Mouse (Mus musculus): ENCODE results near the gene Npepps. TPM values are rescaled to one million over a fixed set of nuclear protein-coding genes. Genes with fewer than 3 reads are reported as not detected.
"Not testable (repeated sequence)": the region's sequence is repeated elsewhere in the genome, so short reads cannot be mapped to it uniquely, and the experiment has no call there.

Npepps gene
- polyA plus RNA-seq, 1 experiment, result 97.4 TPM

DNA sequence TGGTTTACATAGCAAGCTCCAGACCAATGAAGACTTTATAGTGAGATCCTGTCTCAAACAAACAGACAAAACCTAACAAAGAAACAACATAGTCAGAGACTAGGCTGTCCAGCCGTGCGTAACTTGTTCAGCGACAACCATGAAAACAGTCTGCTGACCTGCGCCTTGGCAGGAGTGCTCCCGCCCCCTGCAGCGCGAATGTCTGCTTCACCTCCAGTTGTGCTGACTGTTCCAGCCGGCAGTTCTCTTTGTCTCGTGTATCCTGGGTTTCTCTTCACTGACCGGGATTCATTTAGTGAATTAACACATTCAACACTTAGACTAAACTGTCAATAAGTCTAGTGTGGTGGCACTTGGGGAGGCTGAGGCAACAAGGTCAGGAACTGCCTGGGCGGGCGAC lies 83.9 kb downstream of the Npepps start:
- no peak for DNase-seq
- Histone ChIP-seq H3K27me3 (ENCODE audit: control insufficient read depth, insufficient read depth, low read length) (no peaks in the 10 kb centered on the region), H3K27ac (ENCODE audit: insufficient read depth, low read length) (no peak overlapping the region), H3K4me1 (ENCODE audit: control insufficient read depth, insufficient read depth, low read length) (no peaks in the 10 kb centered on the region), H3K4me3 (replicated peaks; ENCODE audit: insufficient read depth, low read depth, low read length) (no peak overlapping the region)
- TF ChIP-seq POLR2A (IDR thresholded peaks at IDR 0.05; ENCODE audit: borderline replicate concordance, insufficient read depth, low read length), result no peak
- TF ChIP-seq CTCF (IDR thresholded peaks at IDR 0.05; ENCODE audit: borderline replicate concordance, insufficient read depth, low read depth, low read length), result no peak
- 36% methylated on average over 12 of the region's 12 CpGs for WGBS

DNA sequence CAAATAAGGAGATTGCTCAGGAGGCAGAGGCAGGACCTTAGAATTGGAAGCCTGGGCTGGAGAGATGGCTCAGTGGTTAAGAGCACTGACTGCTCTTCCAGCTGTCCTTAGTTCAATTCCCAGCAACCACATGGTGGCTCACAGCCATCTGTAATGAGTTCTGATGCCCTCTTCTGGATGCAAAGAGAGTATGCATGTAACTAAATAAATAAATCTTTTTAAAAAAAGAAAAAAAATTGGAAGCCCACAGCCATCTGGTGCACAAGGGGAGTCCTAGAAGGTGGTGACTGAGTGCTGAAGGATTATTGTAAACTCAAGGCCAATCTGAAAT lies 87.9 kb downstream of the Npepps start:
- TF ChIP-seq POLR2A (IDR thresholded peaks at IDR 0.05; ENCODE audit: borderline replicate concordance, insufficient read depth, low read length), result no peak
- H3K4me1 ChIP-seq (ENCODE audit: control insufficient read depth, insufficient read depth, low read length), result no peaks in the 10 kb centered on the region
- H3K27ac ChIP-seq (ENCODE audit: insufficient read depth, low read length), result no peak overlapping the region
- H3K27me3 ChIP-seq (ENCODE audit: control insufficient read depth, insufficient read depth, low read length), result no peaks in the 10 kb centered on the region
- no peak overlapping the region for H3K4me3 ChIP-seq (replicated peaks; ENCODE audit: insufficient read depth, low read depth, low read length)
- DNase-seq, result no peak

DNA sequence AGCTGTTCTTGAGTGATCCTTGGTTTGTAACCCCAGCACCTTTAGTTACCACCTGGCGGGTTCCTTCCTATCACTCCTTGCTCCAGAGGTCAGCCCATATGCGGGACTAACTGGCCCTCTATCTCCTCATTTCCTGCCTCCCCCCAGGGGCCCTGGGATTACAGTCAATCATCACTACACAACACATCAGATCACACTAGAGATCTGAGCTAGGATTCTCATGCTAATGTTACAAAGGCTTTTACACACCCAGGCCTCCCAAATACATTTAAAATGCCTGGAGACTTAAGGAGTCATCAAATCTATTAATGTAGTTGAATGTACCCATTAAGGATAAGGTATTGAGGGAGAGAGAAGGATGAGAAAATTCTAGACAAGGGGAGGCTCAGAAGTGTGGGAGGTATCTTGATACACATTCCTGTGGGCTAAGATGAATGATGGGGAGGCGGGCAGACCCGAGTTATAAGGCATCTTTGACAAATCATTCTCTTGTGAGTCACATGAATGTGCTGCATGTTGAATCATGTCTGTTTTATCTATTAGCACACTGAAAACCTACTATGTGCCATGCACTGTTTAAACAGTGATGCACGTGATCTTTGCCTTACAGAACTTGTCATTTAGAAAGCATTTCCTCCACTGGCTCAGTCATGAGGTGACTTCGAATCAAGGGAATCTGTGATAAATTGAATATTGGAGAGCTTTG lies 88.4 kb downstream of the Npepps start:
- DNase-seq, result no peak
- no peak overlapping the region for H3K27ac ChIP-seq (ENCODE audit: insufficient read depth, low read length)
- no peaks in the 10 kb centered on the region for H3K4me1 ChIP-seq (ENCODE audit: control insufficient read depth, insufficient read depth, low read length)
- H3K4me3 ChIP-seq (replicated peaks; ENCODE audit: insufficient read depth, low read depth, low read length), result no peak overlapping the region
- 81% methylated on average over 6 of the region's 6 CpGs for WGBS
- no peak for TF ChIP-seq CTCF (IDR thresholded peaks at IDR 0.05; ENCODE audit: borderline replicate concordance, insufficient read depth, low read depth, low read length)
- TF ChIP-seq POLR2A (IDR thresholded peaks at IDR 0.05; ENCODE audit: borderline replicate concordance, insufficient read depth, low read length), result no peak
- H3K27me3 ChIP-seq (ENCODE audit: control insufficient read depth, insufficient read depth, low read length), result no peaks in the 10 kb centered on the region

DNA sequence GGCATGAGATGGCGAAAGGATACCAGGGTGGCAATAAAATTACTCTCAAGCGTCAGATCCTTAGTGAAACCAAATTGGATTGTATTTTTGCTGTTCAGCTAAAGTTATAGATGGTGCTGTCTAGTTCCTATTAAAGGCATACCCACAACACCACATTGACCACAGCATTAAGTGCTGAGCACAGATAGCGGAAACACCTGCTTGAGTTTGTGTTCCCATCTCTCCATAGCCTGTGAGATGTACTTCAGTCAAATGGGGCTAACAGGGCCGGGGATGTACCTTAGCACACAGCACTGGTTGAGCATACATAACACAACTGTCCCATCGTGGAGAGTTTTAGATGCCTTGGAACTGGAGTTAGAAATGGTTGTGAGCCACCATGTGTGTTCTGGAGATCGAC lies 89.4 kb downstream of the Npepps start:
- no peaks in the 10 kb centered on the region for H3K4me1 ChIP-seq (ENCODE audit: control insufficient read depth, insufficient read depth, low read length)
- TF ChIP-seq POLR2A (IDR thresholded peaks at IDR 0.05; ENCODE audit: borderline replicate concordance, insufficient read depth, low read length) (no peak), CTCF (IDR thresholded peaks at IDR 0.05; ENCODE audit: borderline replicate concordance, insufficient read depth, low read depth, low read length) (no peak)
- 88% methylated on average over 6 of the region's 6 CpGs for WGBS
- no peak for DNase-seq
- H3K27me3 ChIP-seq (ENCODE audit: control insufficient read depth, insufficient read depth, low read length), result no peaks in the 10 kb centered on the region
- no peak overlapping the region for H3K27ac ChIP-seq (ENCODE audit: insufficient read depth, low read length)
- H3K4me3 ChIP-seq (replicated peaks; ENCODE audit: insufficient read depth, low read depth, low read length), result no peak overlapping the region

DNA sequence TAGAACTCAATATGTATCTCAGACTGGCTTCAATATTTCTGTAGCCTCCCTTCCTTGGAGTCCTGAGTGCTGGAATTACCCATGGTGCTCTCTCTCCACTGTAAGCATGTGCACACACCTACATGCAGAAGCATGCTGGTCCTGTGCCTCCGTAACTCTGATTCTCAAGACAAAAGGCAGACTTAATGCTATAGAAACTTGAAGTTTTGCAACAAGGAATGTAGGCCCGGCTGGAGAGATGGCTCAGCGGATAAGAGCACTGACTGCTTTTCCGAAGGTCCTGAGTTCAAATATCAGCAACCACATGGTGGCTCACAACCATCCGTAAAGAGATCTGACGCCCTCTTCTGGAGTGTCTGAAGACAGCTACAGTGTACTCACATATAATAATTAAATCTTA lies 90.8 kb downstream of the Npepps start:
- not testable (repeated sequence) for H3K27ac ChIP-seq (ENCODE audit: insufficient read depth, low read length); H3K4me3 ChIP-seq (replicated peaks; ENCODE audit: insufficient read depth, low read depth, low read length); H3K27me3 ChIP-seq (ENCODE audit: control insufficient read depth, insufficient read depth, low read length); H3K4me1 ChIP-seq (ENCODE audit: control insufficient read depth, insufficient read depth, low read length); DNase-seq
- 87% methylated on average over 6 of the region's 6 CpGs for WGBS

DNA sequence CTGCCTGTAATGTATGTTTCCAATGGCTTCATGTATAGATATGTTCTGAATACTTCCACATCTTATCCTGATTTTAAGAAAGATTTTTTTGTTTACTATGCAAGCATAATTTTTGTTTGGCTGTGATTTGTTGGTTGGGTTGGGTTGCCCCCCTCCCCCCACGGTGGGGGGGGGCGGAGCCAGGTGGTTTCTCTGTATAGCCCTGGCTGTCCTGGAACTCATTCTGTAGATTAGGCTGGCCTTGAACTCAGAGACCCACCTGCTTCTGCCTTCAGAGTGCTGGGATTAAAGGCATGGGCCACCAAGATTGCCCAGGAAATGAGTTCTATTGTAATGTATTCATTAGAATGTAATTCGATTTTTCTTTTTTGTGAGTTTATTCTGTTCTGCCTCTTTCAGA lies 91.2 kb downstream of the Npepps start:
- Histone ChIP-seq H3K4me3 (replicated peaks; ENCODE audit: insufficient read depth, low read depth, low read length) (no peak overlapping the region), H3K27me3 (ENCODE audit: control insufficient read depth, insufficient read depth, low read length) (no peaks in the 10 kb centered on the region), H3K4me1 (ENCODE audit: control insufficient read depth, insufficient read depth, low read length) (no peaks in the 10 kb centered on the region), H3K27ac (ENCODE audit: insufficient read depth, low read length) (no peak overlapping the region)
- DNase-seq, result no peak
- 27% methylated on average over 3 of the region's 3 CpGs for WGBS
- TF ChIP-seq CTCF (IDR thresholded peaks at IDR 0.05; ENCODE audit: borderline replicate concordance, insufficient read depth, low read depth, low read length) (no peak), POLR2A (IDR thresholded peaks at IDR 0.05; ENCODE audit: borderline replicate concordance, insufficient read depth, low read length) (no peak)

DNA sequence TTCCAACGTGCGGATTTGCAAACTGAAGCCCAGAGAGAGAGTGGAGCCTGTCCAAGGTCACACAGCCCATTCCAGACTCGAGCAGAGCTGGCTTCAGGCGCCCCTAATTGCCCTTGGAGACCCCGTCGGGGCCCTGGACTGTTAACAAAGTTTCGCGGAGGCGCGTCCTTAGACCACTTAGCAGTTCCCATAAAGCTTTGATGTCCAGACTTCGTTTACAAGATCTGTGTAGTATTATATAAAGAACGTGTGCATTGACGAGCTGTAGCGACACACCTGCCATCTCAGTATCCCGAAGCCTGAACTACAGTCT lies 91.8 kb downstream of the Npepps start:
- Histone ChIP-seq H3K4me1 (ENCODE audit: control insufficient read depth, insufficient read depth, low read length) (no peaks in the 10 kb centered on the region), H3K27ac (ENCODE audit: insufficient read depth, low read length) (peak overlapping the region; percentile 55), H3K4me3 (replicated peaks; ENCODE audit: insufficient read depth, low read depth, low read length) (peak overlapping the region; percentile 74), H3K27me3 (ENCODE audit: control insufficient read depth, insufficient read depth, low read length) (no peaks in the 10 kb centered on the region)
- DNase-seq, result no peak
- 1% methylated on average over 15 of the region's 15 CpGs for WGBS
- TF ChIP-seq CTCF (IDR thresholded peaks at IDR 0.05; ENCODE audit: borderline replicate concordance, insufficient read depth, low read depth, low read length) (no peak), POLR2A (IDR thresholded peaks at IDR 0.05; ENCODE audit: borderline replicate concordance, insufficient read depth, low read length) (no peak)

DNA sequence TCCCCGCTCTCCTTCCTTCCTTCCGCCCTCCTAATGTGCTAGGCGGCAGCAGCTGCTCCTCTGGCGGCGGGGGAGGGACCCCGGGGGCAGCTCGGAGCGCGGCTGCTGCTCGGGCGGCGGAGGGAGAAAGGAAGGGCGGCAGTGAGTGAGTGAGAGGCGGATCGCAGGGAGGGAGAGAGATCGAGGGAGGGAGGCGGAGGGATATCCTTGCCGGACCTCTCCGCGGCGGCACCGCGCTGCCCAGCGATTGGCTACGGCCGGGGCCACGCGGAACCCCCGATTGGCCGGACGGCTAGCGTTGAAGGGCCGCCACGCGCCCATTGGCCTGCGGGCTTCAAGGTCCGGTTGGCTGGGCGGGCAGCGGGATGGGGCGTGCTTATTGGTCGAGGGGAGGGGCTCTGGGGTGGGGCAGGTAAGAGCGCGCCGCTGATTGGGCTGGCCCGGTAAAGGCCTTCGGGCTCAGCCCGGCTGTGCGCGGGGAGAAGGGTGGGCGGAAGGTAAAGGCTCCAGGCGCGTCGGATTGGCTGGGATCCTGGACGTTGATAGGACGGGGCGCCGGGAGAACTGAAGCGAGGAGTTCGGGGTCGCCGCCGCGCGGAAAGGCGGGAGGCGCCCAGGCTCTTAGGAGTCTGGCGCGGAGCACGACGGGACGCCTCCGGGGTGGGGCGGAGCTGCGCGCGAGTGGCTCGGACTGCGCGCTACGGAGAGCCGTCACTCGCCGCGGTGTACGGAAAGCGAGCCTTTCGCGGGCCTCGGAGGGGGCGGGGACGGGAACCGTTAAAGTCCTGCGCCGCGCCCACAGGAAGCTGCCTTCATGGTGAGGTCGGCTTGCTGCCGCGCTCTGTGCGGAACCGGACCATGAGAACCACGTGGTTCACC lies 92.4 kb downstream of the Npepps start, which contains the start of gene Kpnb1:
TSS of gene Kpnb1 (minus strand) at position 118 of the 879 bp plus-strand sequence.
- WGBS, result under 1% methylated on average over 97 of the region's 101 CpGs
- H3K27me3 ChIP-seq (ENCODE audit: control insufficient read depth, insufficient read depth, low read length), result no peaks in the 10 kb centered on the region
- H3K27ac ChIP-seq (ENCODE audit: insufficient read depth, low read length), result peak within 1 kb of the TSS; percentile 65
- H3K4me1 ChIP-seq (ENCODE audit: control insufficient read depth, insufficient read depth, low read length), result no peaks in the 10 kb centered on the region
- TF ChIP-seq POLR2A (IDR thresholded peaks at IDR 0.05; ENCODE audit: borderline replicate concordance, insufficient read depth, low read length) (peak; percentile 49), CTCF (IDR thresholded peaks at IDR 0.05; ENCODE audit: borderline replicate concordance, insufficient read depth, low read depth, low read length) (no peak)
- peak; percentile 98 to 100 for DNase-seq
- peak within 1 kb of the TSS; percentile 84 for H3K4me3 ChIP-seq (replicated peaks; ENCODE audit: insufficient read depth, low read depth, low read length)

Measured in cerebellum, adult 2 months (tissue).